Mouse (Mus musculus): Measurements from ENCODE around the gene Abhd14b.

- no peak for TF ChIP-seq CTCF (conservative IDR thresholded peaks at IDR 0.05; ENCODE audit: insufficient read depth, insufficient read length, low read depth, low read length)
- no peak for TF ChIP-seq POLR2A (IDR thresholded peaks at IDR 0.05; ENCODE audit: low read depth, low read length)
These were observed 6.2 kb downstream of the Abhd14b start, which contains the start of gene Pcbp4 for GRCm38 (mm10) chr9:106453271-106454070.
